Mouse (Mus musculus): ENCODE data around the gene Tasp1.
"Not testable (repeated sequence)": the region's sequence is repeated elsewhere in the genome, so short reads cannot be mapped to it uniquely, and the experiment has no call there.

Gene Tasp1

DNA sequence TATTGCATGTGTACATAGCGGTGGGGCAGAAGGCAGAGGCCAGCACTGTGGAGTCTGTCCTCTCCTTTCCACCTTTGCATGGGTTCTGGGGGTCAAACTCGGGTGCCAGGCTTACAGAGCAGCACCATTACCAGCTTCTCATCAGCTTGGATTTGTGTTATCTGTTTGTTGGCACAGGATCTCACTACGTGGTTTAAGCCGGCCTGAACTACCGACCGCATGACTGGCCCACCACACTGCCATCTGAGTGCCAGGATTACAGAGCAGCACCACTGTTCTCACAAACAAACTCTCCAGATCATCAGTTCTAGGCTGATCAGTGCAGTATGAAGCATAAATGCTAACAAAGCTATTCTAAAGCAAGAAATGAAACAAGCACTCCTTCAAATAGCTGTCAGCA is 8.5 kb downstream of the Tasp1 start:
- DNase-seq (ENCODE audit: low read depth, low spot score), result no peak

DNA sequence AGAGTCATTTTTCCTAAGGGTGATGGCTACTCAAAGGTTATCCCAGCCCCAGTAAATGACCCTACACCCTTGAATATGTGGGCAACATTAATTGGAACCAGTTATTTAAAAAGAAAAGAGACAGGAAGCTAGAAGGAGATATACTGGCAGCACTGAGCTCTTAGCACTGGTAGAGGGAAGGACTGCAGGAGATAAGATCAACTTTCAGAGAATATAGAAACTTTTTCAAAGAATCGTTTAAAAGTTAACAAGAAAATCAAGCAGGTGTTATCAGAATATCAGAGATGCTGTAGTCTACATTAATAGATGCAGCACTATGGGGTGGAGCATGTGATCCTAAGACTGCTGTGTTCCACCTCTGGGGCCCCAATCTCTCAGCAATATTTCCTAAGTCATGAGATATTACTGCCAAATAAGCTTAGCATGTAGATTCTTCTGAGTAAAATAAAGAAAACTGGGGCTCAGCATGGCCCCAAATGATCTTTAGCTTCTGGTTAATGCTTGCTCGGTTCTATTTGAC is 14.9 kb downstream of the Tasp1 start:
- no peak for DNase-seq (ENCODE audit: low read depth, low spot score)

DNA sequence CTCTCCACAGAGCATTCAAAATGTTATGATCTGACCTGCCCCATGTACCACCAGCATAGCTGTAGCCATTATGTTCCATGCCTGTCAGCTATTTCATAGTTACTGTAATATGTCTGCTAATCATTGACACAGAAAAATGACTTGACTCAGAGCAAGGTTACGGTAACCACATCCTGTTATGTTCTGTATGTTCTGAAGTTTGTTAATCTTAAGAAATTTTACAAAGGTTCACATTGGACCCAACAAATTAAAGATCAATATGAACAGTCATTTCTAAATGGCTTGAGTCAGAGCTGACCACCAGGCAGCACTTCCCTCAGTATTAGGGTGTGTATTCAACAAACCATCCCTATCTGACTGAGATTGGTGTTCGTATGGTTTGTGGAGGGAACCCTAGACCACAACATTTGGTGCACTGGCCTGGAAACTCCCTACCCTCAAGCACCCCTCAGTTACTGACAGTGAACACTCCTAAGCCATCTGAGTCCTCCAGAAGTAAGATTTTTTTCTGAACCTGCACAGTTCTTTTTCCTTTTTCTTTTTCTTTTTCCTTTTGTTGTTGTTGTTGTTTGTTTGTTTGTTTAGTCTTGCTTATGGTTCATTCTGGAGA is 24.0 kb downstream of the Tasp1 start:
- no peak for DNase-seq (ENCODE audit: low read depth, low spot score)

DNA sequence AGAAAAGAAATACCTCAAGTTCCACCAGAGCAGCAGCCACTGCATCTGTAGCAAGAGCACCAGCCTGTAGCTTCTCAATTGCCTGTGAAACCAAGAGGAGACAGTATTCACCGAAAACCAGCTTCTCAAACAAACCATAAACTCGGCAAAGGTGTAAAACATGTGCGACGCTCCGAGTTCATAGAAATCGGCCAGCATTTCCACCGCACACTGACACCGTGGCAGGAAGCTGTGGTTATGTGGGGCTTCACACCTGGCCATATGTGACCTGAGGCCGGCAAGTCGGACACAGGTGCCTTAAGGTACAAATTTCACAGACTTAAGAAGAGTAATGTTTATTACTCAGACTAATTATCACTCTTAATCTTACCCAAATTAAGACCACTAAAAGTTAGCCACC is 24.5 kb downstream of the Tasp1 start:
- no peak for DNase-seq (ENCODE audit: low read depth, low spot score)

DNA sequence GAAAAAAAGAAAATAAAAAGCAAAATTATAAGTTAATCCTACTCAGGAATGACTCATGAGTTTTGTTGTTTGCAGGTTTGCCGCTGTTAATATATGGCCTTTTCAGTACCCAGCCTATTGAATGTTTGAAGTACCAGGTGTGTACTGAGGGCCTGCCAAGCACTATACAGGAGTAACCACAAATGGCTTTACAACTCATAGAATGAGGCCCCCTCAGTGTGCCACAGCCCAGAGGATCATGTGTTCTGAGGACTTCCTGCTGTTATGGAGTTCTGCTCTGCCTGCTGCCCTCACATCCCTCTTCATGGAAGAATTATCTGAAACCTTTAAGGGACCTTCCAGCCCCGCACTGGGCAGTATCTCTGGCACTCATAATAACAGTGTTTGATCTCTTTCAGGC is 29.1 kb downstream of the Tasp1 start:
- DNase-seq (ENCODE audit: low read depth, low spot score), result no peak

DNA sequence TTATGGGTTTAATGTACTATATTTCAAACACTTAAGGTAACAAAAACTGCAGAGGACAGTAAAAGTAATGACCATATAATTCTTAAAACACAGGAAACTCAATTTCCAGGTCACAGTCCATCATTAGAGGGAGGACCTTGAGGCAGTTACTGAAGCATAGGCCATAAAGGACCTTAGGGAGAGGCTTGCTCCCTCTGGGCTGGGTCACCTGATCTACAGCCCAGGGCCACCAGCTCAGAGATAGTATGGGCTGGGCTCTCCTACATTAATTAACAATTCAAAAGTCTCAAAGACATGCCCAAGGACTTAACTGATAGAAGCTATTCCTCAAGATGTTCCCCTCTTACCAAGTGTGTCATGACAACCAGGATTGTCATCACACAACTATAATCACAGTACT is 29.8 kb downstream of the Tasp1 start:
- DNase-seq (ENCODE audit: low read depth, low spot score), result no peak

DNA sequence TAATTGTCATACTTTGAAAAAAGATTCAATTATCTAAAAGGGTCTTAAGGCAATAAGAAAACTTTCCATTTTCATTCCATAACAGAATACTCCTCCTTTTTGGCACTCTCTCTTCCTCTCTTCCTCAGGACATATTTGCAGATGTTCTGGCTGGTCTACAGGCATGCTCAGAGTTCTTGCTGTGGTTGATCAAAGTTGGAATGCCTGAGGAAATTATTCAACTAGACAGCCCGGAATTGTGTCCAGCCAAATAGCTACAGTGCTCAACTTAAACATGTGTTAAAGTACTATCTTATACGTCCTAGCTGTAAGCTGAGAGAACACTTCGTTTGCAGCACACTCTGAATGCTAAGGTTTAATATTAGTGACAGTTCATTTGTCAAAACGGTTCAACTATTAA is 41.7 kb downstream of the Tasp1 start:
- no peak for DNase-seq (ENCODE audit: low read depth, low spot score)

DNA sequence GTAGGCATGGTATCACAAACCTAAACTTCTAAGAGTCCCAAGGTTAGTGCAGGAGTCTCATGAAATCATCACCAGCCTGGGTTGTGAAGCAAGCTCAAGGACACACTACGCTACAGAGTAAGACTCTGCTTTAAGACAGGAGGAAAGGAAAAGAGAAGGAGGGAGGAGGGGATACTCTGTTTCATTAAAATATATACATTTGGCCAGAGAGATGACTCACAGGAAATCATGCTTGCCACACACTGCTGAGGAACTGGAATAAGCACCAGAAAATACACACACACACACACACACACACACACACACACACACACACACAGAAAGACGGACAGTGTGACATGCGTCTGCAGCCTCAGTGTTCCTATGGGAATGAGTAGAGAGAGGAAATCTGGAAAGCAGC is 59.2 kb downstream of the Tasp1 start:
- DNase-seq (ENCODE audit: low read depth, low spot score), result no peak

DNA sequence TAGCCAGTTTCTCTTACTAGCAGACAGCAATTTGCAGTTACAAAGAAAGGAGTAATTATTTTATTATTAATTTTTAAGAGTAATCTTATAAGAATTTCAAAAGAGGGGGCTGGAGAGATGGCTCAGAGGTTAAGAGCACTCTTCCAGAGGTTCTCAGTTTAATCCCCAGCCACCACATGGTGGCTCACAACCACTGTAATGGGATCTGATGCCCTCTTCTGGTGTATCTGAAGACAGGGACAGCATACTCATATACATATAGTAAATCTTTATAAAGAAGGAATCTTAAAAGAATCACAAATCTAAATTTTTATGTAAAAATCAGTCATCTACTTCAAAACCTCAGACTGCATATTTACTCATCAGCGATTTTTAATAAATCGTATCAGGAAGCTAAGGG is 68.4 kb downstream of the Tasp1 start:
- no peak for DNase-seq (ENCODE audit: low read depth, low spot score)

DNA sequence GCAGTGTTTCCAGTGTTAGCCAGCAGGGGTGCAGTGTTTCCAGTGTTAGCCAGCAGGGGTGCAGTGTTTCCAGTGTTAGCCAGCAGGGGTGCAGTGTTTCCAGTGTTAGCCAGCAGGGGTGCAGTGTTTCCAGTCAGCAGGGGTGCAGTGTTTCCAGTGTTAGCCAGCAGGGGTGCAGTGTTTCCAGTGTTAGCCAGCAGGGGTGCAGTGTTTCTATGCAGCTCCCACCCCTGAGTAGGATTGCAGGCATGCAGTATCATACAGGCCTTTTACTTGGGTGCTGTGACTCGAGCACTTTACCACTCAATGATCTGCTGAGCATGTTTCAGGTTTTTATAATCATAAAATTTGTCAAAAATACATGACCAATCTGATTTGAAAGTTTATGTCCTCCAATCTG is 76.7 kb downstream of the Tasp1 start:
- DNase-seq (ENCODE audit: low read depth, low spot score), result not testable (repeated sequence)

DNA sequence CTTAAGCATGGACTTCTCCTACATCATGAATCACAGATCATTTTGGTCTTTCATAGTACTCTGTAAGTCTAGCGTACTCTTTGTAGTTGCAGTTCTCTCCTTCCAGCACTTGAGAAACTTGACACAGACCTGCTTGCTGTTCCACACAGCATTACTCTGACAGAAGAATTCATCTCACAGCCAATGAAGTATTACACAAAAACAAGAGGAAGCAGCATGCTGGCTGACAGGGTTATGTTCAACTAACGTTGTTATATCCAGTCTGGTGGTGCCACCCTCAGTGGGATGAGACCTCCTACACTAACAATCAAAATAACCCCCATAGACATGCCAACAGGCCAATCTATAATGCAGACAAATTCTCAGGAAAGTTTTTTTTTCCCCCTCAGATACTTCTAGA is 99.2 kb downstream of the Tasp1 start:
- DNase-seq (ENCODE audit: low read depth, low spot score), result no peak

DNA sequence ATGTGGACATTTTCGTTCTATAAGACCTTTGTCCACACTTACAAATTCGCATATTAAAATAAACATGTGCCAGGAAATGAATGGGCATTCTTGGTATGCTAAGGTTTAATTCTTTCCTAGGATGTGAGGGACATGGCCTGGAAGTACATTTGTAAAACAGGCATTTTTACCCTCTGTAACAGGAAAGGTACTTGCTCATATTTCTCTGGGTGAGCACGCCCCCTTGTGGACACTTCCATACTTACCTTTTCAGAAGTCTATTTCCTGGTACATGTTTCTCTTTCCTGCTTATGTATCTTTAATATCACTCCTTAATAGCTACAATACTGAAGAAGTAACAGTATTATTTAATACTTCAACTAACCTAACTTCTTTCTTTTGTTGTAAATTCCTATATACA is 100.3 kb downstream of the Tasp1 start:
- peak; percentile 34 for DNase-seq (ENCODE audit: low read depth, low spot score)

DNA sequence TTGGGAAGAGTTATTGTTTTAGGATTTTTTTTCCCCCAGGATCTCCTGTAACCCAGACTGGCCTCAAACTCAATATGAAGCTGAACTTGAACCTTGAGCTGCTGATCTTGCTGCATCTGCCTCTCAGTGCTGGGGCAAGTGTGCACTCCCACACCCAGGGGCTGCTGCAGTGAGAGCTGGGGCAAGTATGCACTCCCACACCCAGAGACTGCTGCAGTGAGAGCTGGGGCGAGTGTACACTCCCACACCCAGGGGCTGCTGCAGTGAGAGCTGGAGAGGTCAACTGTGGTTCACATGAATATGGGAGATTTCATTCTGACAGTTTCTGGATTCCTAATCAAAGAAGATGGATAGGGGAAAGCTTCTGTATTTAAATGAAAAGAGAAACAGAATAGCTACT is 117.8 kb downstream of the Tasp1 start:
- no peak for DNase-seq (ENCODE audit: low read depth, low spot score)

DNA sequence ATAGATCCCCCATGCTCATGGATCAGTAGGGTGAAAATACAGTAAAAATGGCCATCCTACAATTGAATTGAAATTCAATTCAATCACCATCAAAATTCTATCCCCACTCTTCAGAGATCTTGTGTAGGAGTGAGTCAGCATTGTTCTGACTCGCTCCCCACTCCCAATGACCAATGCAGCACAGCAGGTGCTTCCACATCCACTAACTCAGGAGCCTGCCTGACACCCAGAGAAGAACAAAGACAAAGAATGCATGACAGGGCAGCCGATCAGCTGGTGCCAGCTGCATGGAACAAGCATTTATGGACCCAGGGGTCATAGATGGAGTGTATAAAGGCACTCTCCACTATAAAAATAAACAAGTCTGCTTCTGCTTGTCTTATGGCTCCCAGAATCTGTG is 129.0 kb downstream of the Tasp1 start:
- no peak for DNase-seq (ENCODE audit: low read depth, low spot score)

DNA sequence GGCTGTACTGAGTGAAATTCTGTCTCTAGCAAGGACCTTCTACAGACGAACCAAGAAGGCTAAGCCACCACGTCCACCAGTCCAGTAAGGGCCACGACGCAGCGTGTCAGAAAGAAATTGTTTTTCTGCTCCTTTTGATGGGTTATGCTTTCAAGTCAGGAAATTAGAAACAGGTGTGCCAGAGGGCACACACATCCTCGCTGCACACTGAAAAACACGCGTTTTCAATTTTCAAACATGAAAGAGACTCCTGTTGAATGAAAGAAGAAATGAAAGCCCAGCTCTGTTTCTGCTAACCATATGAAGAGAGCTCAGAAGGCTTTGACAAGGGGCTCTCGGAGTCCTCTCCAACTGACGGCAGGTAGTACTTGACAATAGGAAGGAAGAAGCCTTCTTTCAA is 132.0 kb downstream of the Tasp1 start:
- DNase-seq (ENCODE audit: low read depth, low spot score), result no peak

DNA sequence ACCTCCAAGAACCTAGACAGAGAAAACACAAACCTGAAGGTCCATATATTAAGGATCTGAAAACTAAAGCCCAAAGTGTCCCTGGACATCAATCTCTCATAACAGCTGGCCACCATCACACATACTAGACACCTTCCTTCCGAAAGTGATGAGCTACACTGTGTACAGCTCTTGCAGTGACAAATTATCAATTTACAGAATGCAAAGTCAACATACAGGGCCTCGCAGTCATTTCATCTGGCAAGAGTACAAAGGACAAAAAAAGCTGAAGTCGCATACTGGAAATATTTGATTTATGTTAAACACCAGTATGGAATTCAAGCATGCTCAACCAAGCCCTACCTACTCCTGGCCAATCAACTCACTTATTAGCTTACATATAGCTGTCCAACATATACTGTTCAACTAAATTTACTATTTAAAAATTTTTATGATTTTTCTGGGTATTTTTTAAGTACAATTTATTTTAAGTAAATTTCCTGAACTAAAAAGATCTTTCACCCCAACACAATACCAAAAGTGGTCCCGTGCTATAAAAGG is 132.5 kb downstream of the Tasp1 start:
- no peak for DNase-seq (ENCODE audit: low read depth, low spot score)

DNA sequence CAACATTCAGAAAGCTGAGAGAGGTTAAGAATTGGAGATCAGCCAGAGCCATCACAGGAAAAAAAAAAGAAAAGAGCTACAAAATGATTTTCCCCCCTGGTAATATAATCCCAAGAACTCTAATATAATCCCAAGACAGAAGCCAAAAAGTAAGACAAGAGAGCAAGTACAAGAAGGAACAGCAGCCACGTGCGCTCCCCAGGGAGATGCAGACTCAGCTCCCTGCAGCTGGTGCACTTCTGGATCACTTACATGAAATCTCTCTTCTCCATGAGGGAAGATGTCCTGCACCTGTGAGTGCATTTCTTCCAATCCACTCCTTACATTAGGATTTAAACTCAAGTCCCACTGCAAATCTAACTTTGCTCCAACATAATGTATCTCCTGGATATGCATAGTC is 134.4 kb downstream of the Tasp1 start:
- no peak for DNase-seq (ENCODE audit: low read depth, low spot score)

DNA sequence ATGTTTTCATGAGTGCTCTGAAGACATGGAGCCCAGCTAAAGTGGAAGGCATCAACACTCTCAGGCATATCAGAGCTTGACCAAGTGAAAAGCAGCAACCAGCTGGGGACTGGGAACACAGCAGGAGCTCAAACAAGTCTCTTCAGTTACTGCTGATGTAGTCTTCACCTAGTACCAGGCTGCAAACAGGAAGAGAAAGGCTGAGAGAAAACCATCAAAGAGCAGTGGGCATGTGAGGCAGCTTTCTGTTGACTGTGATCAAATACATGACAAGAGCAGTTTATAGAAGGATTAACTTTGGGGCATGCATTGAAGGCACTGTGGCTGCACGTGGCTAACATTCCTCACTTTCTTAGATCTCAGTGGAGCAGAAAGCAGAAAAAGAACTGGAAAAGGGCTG is 141.7 kb downstream of the Tasp1 start:
- DNase-seq (ENCODE audit: low read depth, low spot score), result no peak

DNA sequence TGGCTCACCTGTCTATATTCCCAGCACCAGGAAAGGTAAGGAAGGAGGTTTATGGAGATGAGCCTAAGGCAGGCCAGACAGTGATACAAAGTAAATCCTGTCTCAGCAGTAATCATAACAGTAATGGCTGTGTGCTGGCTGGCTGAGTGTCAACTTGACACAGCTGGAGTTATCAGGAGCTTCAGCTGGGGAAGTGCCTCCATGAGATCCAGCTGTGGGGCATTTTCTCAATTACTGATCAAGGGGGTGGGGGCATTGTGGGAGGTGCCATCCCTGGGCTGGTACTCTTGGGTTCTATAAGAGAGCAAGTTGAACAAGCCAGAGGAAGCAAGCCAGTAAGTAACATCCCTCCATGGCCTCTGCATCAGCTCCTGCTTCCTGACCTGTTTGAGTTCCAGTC is 145.2 kb downstream of the Tasp1 start:
- DNase-seq (ENCODE audit: low read depth, low spot score), result not testable (repeated sequence)

DNA sequence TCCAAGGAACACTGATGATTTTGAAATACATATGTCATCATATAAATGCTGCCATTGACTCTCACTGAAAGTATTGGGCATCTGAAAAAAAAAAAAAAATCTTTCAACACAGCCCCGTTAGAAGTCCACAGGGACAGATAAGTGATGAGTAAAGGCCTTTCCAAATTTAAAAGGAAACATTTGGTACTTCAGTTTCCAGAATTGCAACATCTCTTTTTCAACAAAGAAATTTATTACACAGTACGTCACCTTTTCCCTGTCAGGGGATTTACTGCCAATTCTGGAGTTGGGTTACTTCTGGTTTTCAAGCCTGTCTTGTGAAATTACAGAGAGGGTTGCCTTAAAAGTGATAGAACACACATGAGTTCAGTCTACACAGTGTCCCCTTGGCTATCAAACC is 146.8 kb downstream of the Tasp1 start:
- no peak for DNase-seq (ENCODE audit: low read depth, low spot score)

DNA sequence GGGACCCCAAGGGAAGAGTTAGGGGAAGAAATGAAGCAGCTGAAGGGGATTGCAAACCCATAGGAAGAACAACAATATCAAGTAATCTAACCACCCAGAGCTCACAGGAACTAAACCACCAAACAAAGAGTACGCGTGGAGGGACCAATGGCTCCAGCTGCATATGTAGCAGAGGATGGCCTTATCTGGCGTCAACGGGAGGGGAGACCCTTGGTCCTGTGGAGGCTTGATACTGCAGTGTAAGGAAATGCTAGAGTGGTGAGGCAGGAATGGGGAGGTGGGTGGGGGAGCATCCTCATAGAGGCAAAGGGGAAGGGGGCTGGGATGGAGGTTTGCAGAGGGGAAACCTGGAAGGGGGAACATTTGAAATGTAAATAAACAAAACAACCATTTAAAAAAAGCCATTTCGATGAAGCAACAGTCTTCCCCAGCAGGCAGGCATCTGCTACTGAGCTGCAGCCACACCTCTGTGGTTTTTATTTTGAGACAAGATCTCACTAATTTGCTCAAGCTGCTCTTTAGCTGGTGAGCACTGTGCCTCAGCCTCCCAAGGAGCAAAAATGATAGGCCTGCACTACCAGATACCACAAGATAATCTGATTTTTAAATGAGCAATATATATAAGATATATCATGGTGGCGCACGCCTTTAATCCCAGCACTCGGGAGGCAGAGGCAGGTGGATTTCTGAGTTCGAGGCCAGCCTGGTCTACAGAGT is 160.0 kb downstream of the Tasp1 start:
- DNase-seq (ENCODE audit: low read depth, low spot score), result no peak

DNA sequence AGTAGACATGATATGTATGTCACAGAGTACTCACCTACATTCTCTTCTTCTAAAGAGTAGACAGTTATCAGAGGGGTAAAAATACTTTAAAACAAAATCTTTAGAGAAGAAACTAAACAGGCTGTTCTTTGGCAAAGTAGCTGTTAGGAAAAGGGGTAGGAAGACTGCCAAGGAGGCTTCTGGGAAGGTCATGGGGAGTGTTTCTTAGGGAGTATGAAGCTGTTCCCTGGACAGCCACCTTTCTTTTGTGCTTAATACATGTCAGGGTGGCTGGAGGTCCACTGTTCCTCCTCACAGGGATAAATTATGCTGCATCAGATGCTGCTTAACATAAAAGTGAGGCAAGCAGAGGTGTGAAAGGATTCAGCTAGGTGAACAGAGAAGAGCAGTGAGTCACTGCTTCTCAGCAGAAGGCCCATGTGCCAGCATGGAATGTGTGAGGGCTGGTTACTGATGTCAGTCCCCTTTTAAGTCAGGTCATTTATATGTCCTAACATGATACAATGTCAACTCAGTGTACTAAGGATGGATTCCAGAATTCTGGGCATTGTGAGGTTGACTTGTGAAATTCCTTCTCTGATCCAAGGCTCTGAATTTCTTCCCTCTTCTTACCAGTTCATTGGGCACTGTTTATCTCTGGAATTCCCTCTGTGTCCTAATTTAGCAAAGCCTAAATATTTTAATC is 175.1 kb downstream of the Tasp1 start:
- no peak for DNase-seq (ENCODE audit: low read depth, low spot score)

DNA sequence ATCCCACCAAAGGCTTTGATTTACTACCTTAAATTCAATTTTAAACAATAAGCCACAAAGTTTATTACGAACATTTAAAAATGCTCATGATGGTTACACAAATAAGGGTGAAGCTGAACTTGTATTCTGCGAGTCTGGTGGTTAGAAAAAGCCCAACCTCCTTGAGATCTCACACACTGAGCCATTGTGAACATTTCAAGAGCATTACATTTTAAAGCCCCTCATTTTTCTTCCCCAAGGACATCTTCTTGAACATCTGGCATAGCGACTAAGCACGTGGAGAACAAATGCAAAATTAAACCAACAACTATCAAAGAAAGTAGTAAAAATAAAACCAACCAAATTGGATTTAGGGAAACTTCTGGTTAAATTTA is 182.4 kb downstream of the Tasp1 start:
- no peak for DNase-seq (ENCODE audit: low read depth, low spot score)
